In genomic region chr10:18102166-18102565, GRCm38 (mm10) we compare ENCODE assay signal across 20 mouse cellular contexts. TPM values are rescaled to one million over a fixed set of nuclear protein-coding genes. Genes with fewer than 3 reads are reported as not detected.
DNase-seq lines count a peak whose midpoint lies in the region; ATAC-seq and TF ChIP-seq lines count a peak whose summit lies in the region.
"Had no signal": no experiment of that assay in that cellular context is flagged by ENCODE, and none has a peak within 500 bp of the region (broad histone marks: within the 10 kb centered on the region; RNA-seq: fewer than 3 reads in every experiment).

No protein-coding gene starts in this region.

- no peaks in the 10 kb centered on the region for H3K4me1 ChIP-seq in heart, postnatal 0 days (ENCODE audit: control insufficient read depth, insufficient read depth)
- H3K4me1 ChIP-seq in kidney, embryonic 16.5 days (ENCODE audit: insufficient read depth, low read length): no peaks in the 10 kb centered on the region
- H3K4me1 ChIP-seq in cortical plate, adult 2 months (ENCODE audit: control insufficient read depth, insufficient read depth, low read length): no peaks in the 10 kb centered on the region; the same call in 1 of the 2 replicates
- H3K4me1 ChIP-seq: forebrain, embryonic 10.5 days; kidney, embryonic 15.5 days; limb, embryonic 15.5 days; neural tube, embryonic 13.5 days had no signal

- no peaks in the 10 kb centered on the region for H3K27me3 ChIP-seq in heart, postnatal 0 days (ENCODE audit: control insufficient read depth, insufficient read depth, low read length)
- H3K27me3 ChIP-seq in kidney, embryonic 16.5 days (ENCODE audit: insufficient read depth, low read length): no peaks in the 10 kb centered on the region
- H3K27me3 ChIP-seq: kidney, embryonic 15.5 days; limb, embryonic 15.5 days; neural tube, embryonic 13.5 days had no signal

- DNase-seq in heart, postnatal 0 days (ENCODE audit: low spot score): no peak
- no peak for DNase-seq in heart, postnatal 14 days
- peak; percentile 6 to 21 for DNase-seq in kidney, postnatal 36 days
- DNase-seq in brain, adult 2 months (ENCODE audit: low read depth, low spot score): peak; percentile 22
- DNase-seq: adrenal gland, postnatal 10 days; cerebellum, adult 11 months; cerebellum, postnatal 10 days; forebrain, postnatal 0 days; gastrocnemius, postnatal 14 days; lung, adult 2 months; thymus, postnatal 4 days had no signal

- no peaks in the 10 kb centered on the region for H3K9me3 ChIP-seq in heart, postnatal 0 days (replicated peaks; ENCODE audit: control insufficient read depth, low read length)
- no peaks in the 10 kb centered on the region for H3K9me3 ChIP-seq in kidney, embryonic 16.5 days (ENCODE audit: low read length)
- H3K9me3 ChIP-seq: forebrain, embryonic 10.5 days; kidney, embryonic 15.5 days; limb, embryonic 15.5 days; neural tube, embryonic 13.5 days had no signal

- no peak for TF ChIP-seq POLR2A in cortical plate, adult 2 months (IDR thresholded peaks at IDR 0.05; ENCODE audit: extremely low read depth, insufficient read depth, low read length)

- TF ChIP-seq EP300 in heart, postnatal 0 days (IDR thresholded peaks at IDR 0.05; ENCODE audit: low read depth): no peak

- ATAC-seq in heart, postnatal 0 days (ENCODE audit: insufficient read depth, low read depth): no peak
- ATAC-seq in kidney, embryonic 16.5 days (ENCODE audit: low FRiP score, low TSS enrichment): no peak
- ATAC-seq in activated CD4-positive, CD25-positive, alpha-beta regulatory T cell, adult 4 months: no peak
- ATAC-seq: forebrain, postnatal 0 days; hindbrain, embryonic 16.5 days had no signal

- TF ChIP-seq CTCF in heart, postnatal 0 days (IDR thresholded peaks at IDR 0.05; ENCODE audit: low read depth): peak; percentile 48
- TF ChIP-seq CTCF in cortical plate, adult 2 months (IDR thresholded peaks at IDR 0.05; ENCODE audit: extremely low read depth, insufficient read depth, low read length): peak; percentile 25; the same call in 1 of the 2 replicates

- WGBS in heart, postnatal 0 days: 47% methylated on average over 5 of the region's 5 CpGs
- WGBS in kidney, embryonic 16.5 days: 40% methylated on average over 5 of the region's 5 CpGs

- no peak overlapping the region for H3K4me3 ChIP-seq in heart, postnatal 0 days (ENCODE audit: low read depth, low read length)
- H3K4me3 ChIP-seq in kidney, embryonic 16.5 days (ENCODE audit: low read length): no peak overlapping the region
- no peak overlapping the region for H3K4me3 ChIP-seq in cortical plate, adult 2 months (ENCODE audit: insufficient read depth, low read length)
- H3K4me3 ChIP-seq: forebrain, embryonic 10.5 days; kidney, embryonic 15.5 days; limb, embryonic 15.5 days; neural tube, embryonic 13.5 days had no signal

- H3K4me2 ChIP-seq in heart, postnatal 0 days (ENCODE audit: low read depth, low read length): no peak overlapping the region
- no peak overlapping the region for H3K4me2 ChIP-seq in kidney, embryonic 16.5 days (replicated peaks; ENCODE audit: low read depth, low read length)
- H3K4me2 ChIP-seq: heart, embryonic 11.5 days; kidney, embryonic 15.5 days; limb, embryonic 15.5 days; neural tube, embryonic 13.5 days had no signal

- peaks cover 39% of the 10 kb centered on the region for H3K36me3 ChIP-seq in heart, postnatal 0 days (replicated peaks; ENCODE audit: control insufficient read depth, insufficient read depth, low read length)
- peaks cover 20% of the 10 kb centered on the region for H3K36me3 ChIP-seq in kidney, embryonic 16.5 days (ENCODE audit: insufficient read depth, low read length)

- no peak overlapping the region for H3K9ac ChIP-seq in heart, postnatal 0 days (replicated peaks; ENCODE audit: low read depth, low read length)
- no peak overlapping the region for H3K9ac ChIP-seq in kidney, embryonic 16.5 days (replicated peaks; ENCODE audit: low read length)
- H3K9ac ChIP-seq: forebrain, postnatal 0 days; kidney, embryonic 15.5 days; limb, embryonic 15.5 days; neural tube, embryonic 13.5 days had no signal

- intact Hi-C loops in heart, postnatal 14 days (cut with DNase I): loop anchor here (10.0 kb wide), 1 partner anchor 367 kb away; no protein-coding TSS in a partner anchor

- H3K27ac ChIP-seq in heart, postnatal 0 days (ENCODE audit: low read depth): no peak overlapping the region
- no peak overlapping the region for H3K27ac ChIP-seq in kidney, embryonic 16.5 days (ENCODE audit: low read length)
- H3K27ac ChIP-seq in cortical plate, adult 2 months (ENCODE audit: insufficient read depth, low read length): no peak overlapping the region
- H3K27ac ChIP-seq: forebrain, embryonic 10.5 days; kidney, embryonic 15.5 days; limb, embryonic 15.5 days; neural tube, embryonic 13.5 days had no signal

RNA-seq across cellular contexts. Expression of gene Reps1, which starts 46.5 kb away (rescaled TPM):
- total RNA-seq in heart, postnatal 0 days (2014; rRNA removed; ENCODE audit: low replicate concordance): 43.4 and 48.3 TPM in 2 replicates
- 6.9 and 9.2 TPM in 2 replicates for polyA plus RNA-seq in heart, postnatal 0 days (2015; fragmentation: Nextera tagmentation; extraction: Ambion mirVana)
- total RNA-seq in heart, postnatal 14 days (2021): 10 to 100 TPM; 30.8 to 31.7 TPM
- 10.0 and 12.8 TPM in 2 replicates for polyA plus RNA-seq in kidney, embryonic 16.5 days (2015; fragmentation: Nextera tagmentation; extraction: Ambion mirVana)
- polyA plus RNA-seq in cortical plate, adult 2 months (2012; rRNA removed): 74.5 and 80.7 TPM in 2 replicates
- polyA plus RNA-seq in activated CD4-positive, CD25-positive, alpha-beta regulatory T cell, adult 4 months (2017; shearing (Covaris generic)): 10 to 100 TPM; 25.2 to 28.1 TPM

Comparison
In these comparisons a context has a peak if more than half of its experiments do, and no peak if none do; other contexts are left out.
1. DNase-seq: peak in kidney, postnatal 36 days (2 of 2) and brain, adult 2 months (single experiment); none in heart, postnatal 0 days (single experiment) and heart, postnatal 14 days (0 of 2).